Mouse (Mus musculus) gastrocnemius, postnatal 4 days (tissue): ENCODE measurements at regions not wholly inside any gene's neighbourhood (a gene's known extent, or its start where the extent isn't known, plus 50 kb on each side); places are given as distances from the start of the nearest gene placed in this dataset.
"Not testable (repeated sequence)": the region's sequence is repeated elsewhere in the genome, so short reads cannot be mapped to it uniquely, and the experiment has no call there.

ENCODE experiments used
- DNase-seq, 2 experiments: peaks; one replicate each; pipeline ENCODE4 v3.0.0; 2021 to 2022; ENCODE audit warnings: low spot score in 2 of 2, mixed read lengths in 2 of 2

- DNase-seq: no peak
These were observed 339.8 kb upstream of the Rgs17 start for GRCm38 (mm10) chr10:6262029-6262428.

DNA sequence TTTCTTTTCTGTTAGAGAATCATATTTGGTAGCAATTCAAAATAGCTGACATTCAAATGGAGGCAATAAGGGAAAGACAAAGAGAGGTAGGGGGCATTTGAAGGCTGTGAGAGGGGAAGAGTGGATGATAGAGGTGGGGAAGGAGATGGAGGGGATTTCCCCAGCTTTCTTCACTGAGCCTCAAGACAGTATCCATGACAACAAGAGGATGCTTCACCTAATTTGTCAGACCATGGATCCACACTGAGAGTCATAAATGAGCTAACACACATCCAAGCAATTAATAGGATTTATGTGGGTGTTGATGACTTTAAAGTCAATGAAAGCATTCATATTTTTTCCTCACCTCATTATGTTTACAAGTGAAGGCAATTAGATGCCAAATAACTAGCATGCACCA lies 343.5 kb upstream of the Rgs17 start:
- DNase-seq: no peak

DNA sequence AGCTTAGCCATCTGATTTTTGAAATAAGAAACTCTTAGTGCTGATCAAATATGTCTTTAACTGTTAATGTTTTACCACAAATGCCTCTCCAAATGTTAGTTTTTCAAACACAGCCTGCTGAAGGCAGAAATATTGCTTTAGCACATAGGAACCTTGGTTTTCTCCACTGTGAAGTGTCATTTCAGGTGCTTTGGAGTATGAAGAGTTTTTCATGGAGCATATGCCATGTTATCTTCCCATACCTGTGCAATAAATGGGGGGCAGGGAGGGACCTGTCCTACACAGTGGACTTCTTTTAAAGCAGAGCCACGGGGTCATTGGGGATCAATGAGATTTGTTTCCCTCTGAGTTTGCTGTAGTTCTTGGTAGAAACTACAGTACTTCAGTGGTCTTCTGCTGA lies 369.2 kb upstream of the Rgs17 start:
- DNase-seq: no peak

DNA sequence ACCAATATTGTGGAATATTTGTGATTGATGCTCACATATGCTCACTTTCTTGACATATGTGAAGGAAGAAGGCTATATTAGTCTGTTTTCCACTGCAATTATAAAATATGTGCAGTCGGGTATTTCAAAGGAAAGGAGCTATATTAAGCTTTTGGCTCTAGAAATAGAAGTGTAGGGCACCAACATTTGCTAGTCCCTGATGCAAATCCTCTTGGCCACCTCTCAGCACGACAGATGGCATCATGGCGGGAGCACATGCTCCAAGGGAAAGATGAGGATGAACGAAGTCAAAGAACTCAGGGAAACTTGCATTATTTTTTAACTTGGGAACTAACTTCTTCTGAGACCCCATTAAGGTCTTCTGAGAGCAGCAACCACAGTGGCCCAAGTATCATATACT lies 374.4 kb upstream of the Rgs17 start:
- DNase-seq: no peak

- no peak for DNase-seq
These were observed 375.6 kb upstream of the Rgs17 start for GRCm38 (mm10) chr10:6297796-6298195.

DNA sequence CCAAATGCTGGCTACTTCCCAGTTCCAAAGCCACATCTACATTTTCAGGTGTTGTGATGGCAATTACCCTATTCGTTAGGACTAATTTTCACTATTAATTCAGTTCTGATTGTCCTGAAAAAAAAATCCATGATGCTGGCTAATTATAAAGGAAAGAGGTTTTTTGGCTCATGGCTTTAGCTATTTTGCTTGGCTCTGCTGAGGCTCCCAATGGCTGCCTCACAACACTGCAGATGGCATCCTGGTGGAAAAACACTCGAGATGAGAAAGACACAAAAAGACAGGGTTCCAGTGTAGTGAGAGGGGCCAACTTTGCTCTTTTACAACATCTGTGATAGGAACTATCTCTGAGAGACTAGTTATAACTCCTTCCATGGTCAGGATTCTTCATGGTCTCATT lies 376.5 kb upstream of the Rgs17 start:
- DNase-seq: no peak

DNA sequence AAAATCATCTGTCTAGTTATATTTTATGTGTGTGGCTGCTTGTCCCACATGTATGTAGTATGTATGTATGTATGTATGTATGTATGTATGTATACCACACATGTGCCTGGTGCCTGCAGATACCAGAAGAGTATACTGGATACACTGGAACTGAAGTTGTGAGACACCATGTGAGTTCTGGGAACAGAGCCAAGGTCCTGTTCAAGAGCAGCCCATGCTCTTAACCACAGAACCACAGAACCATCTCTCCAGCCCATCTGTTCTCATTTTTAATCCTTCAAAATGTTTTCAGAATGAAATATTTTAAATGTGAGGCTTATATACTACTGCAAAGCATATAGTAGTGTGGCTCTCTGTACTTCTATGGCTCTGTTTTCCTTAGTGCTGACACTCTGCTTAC lies 379.3 kb upstream of the Rgs17 start:
- DNase-seq: no peak

- no peak for DNase-seq
These were observed 387.2 kb upstream of the Rgs17 start for GRCm38 (mm10) chr10:6309351-6309750.

DNA sequence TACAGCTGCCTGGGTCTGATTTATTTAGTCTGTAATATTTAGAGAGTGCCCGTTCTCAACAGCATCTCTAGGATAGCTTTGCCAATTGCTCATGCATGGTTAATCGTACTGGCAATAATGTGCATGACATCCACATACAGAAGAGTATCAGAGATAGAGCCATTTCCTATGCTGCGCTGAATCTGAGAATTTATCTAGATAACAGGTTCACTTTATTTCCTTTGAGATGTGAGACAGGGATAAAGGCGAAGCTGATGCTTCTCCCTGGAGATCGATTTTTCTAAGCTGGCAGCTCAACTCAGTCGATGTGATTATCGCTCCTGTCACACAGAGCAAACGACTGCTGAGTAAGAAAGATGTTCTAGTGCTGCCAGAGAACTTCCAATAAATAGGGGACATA lies 416.7 kb upstream of the Oprm1 start:
- DNase-seq: no peak

DNA sequence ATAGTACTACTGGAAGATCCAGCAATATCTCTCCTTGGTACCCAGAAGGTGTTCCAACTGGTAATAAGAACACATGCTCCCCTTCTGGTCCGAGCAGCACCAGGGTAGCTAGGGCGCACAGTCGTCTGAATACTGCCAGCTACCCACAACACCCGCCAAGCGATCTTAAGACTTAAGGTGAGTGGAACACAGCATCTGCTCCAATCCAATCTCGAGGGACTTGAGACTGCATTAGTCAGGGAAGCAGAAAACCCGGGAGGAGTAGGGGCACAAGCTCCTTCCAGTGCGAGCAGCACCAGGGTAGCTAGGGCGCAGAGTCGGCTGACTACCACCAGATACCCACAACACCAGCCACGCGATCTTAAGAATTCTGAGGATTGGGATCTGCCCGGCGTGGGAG lies 409.1 kb upstream of the Oprm1 start:
- not testable (repeated sequence) for DNase-seq

DNA sequence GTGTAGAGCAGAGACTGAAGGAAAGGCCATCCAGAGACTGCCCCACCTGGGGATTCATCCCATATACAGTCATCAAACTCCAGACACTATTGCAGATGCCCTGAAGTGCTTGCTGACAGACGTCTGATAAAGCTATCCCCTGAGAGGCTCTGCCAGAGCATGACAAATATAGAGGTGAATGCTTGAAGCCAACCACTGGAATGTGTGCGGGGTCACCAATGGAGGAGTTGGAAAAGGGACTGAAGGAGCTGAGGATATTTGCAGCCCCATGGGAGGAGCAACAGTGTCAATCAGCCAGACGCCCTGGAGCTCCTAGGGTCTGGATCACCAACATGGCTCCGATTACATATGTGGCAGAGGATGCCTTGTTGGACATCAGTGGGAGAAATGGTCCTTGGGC lies 392.1 kb upstream of the Oprm1 start:
- DNase-seq: no peak

DNA sequence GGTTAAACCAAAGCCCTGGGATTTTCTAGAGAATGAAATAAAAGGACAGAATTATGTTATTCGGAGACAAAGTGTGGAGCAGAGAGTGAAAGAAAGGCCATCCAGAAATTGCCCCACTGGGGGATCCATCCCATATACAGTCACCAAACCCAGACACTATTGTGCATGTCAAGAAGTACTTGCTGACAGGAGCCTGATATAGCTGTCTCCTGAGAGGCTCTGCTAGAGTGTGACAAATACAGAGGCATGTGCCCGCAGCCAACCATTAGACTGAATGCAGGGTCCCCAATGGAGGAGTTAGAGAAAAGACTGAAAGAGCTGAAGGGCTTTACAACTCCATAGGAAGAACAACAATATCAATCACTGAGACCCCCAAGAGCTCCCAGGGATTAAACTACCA lies 386.6 kb upstream of the Oprm1 start:
- DNase-seq: no peak

GRCm38 (mm10) chr10:6417336-6418105 lies 340.8 kb upstream of the Oprm1 start:
- DNase-seq: not testable (repeated sequence)

DNA sequence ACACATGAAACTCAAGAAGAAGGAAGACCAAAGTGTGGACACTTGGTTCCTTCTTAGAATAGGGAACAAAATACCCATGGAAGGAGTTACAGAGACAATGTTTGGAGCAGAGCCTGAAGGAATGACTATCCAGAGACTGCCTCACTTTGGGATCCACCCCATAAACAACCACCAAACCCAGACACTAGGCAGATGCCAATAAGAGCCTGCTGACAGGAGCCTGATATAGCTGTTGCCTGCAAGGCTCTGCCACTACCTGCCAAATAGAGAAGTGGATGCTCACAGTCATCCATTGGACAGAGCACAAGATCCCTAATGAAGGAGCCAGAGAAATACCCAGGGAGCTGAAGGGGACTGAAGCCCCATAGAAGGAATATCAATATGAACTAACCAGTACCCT lies 340.1 kb upstream of the Oprm1 start:
- DNase-seq: not testable (repeated sequence)

GRCm38 (mm10) chr10:6465824-6466223 lies 292.5 kb upstream of the Oprm1 start:
- DNase-seq: no peak

DNA sequence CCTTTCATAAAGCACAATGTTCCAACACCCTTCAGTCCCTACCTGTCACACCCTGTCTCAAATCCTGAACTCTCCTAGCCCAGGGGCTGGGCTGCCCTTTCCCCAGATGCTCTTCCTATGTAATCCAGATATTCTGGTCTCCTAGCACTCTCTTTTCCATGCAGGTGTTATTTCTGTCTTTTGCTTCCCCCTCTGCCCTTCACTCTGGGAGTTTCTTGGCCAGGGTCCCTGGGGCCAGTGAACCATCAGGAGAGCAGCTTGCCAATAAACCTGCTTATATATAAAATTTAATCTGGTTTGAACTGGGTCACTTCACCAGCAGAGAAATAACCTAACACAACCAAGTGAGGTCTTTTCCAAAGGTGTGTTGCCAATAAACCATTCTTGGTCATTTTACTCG lies 278.0 kb upstream of the Oprm1 start:
- no peak for DNase-seq

DNA sequence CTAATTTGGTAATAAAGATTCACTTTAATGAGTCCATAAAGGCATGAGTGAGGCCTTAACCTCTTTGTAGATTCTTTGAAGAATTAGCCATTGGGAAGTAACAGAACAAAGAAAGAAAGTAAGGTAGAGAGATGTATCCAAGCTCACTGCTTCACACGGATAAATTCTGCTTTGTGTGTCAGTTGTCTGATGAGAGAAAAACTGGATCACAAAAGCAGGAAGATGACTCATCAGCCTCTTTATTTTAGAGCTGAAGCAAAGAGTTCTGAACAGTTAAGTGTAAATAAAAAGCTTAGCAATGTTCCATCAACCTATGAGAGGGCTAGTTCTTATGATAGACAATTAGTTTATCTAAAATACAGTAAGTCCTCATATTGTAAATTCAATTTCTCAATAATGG lies 269.7 kb upstream of the Oprm1 start:
- no peak for DNase-seq

GRCm38 (mm10) chr10:6492694-6493093 lies 265.6 kb upstream of the Oprm1 start:
- DNase-seq: no peak

- DNase-seq: no peak
These were observed 263.2 kb upstream of the Oprm1 start for GRCm38 (mm10) chr10:6495081-6495480.

- DNase-seq: no peak
These were observed 244.0 kb upstream of the Oprm1 start for GRCm38 (mm10) chr10:6514269-6514668.

DNA sequence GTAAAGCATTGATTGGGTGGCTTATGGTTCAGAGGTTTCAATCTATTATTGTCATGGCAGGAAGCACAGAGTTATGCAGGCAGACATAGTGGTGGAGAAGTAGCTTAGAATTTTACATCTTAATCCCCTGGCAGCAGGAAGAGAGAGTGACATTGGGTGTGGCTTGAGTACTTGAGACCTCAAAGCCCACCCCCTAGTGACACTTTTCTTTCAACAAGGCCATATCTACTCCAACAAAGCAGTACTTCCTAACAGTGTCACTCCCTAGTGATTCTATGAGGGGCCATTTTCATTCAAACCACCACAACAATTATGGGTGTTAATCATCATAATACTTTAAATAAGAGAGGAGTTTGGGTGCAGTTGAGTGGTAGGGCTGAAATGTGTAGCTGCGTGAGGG lies 195.8 kb upstream of the Oprm1 start:
- no peak for DNase-seq

DNA sequence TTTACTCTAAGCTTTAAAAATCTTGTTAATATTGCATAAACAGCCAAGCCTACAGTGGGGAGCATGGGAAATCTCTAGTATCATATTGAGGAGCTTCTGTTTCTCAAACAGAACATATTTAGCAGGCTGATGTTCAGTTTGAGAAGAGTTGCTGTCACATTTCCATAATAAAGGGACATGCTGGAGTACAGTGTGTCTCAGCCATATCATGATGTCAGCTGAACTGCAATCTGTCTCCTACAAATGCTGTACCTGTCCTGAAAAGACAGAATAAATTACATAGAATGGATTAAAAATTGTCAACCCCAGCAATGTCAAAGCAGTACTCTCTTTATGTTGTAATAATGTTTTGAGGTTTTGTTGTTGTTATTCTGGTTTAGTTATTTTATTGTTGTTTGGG lies 179.7 kb upstream of the Oprm1 start:
- no peak for DNase-seq

GRCm38 (mm10) chr10:6585821-6586220 lies 172.5 kb upstream of the Oprm1 start:
- not testable (repeated sequence) for DNase-seq

DNA sequence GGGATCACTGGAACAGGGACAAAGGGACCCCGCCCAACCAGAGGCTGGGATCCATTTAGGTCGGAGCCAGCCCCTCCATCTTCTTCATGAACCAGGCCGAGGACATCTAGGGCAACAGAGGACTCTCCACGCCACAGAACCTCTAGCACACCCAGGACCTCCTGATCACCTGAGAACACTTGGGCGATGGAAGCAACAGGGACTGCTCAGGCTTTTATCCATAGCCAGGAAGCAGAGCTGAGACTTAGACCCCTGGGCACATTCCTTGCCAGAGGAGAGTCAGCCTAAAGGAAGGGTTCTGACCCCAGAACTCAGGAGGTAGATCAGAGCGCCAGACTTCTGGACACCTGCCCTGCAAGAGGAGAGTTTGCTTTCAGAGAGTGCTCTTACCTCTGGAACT lies 168.1 kb upstream of the Oprm1 start:
- no peak for DNase-seq
